Mouse (Mus musculus): ENCODE data around the gene Phf21a.

Phf21a gene

GRCm38 (mm10) chr2:92092817-92093216, at the start of gene Phf21a:
Phf21a (plus strand) TSS chr2:92093117.
- in situ Hi-C loops (cut with MboI, MseI) = no loop called here

GRCm38 (mm10) chr2:92043285-92043684, 49.6 kb upstream of the Phf21a start:
- in situ Hi-C loops (cut with MboI, MseI) = no loop called here

- in situ Hi-C loops (cut with MboI, MseI) = no loop called here
These were observed 45.3 kb upstream of the Phf21a start for GRCm38 (mm10) chr2:92047601-92048000.

- in situ Hi-C loops (cut with MboI, MseI) = no loop called here
These were observed 44.8 kb upstream of the Phf21a start for GRCm38 (mm10) chr2:92048034-92048690.

- in situ Hi-C loops (cut with MboI, MseI) = loop anchor here in 1 of 2 experiments (10.0 to 25.0 kb wide), 2 partner anchors 57 to 1385 kb away; no protein-coding TSS in a partner anchor
These were observed 40.7 kb upstream of the Phf21a start for GRCm38 (mm10) chr2:92052188-92052587.

GRCm38 (mm10) chr2:92052754-92053153, 40.2 kb upstream of the Phf21a start:
- in situ Hi-C loops (cut with MboI, MseI) = loop anchor here in 1 of 2 experiments (10.0 to 25.0 kb wide), 2 partner anchors 58 to 1385 kb away; no protein-coding TSS in a partner anchor

GRCm38 (mm10) chr2:92055101-92055813, 37.7 kb upstream of the Phf21a start:
- in situ Hi-C loops (cut with MboI, MseI) = loop anchor here (5.0 to 25.0 kb wide), 3 partner anchors 60 to 1382 kb away; no protein-coding TSS in a partner anchor

- in situ Hi-C loops (cut with MboI, MseI) = loop anchor here (5.0 to 25.0 kb wide), 3 partner anchors 61 to 1381 kb away; no protein-coding TSS in a partner anchor
These were observed 37.1 kb upstream of the Phf21a start for GRCm38 (mm10) chr2:92055831-92056236.

- in situ Hi-C loops (cut with MboI, MseI) = loop anchor here (5.0 to 25.0 kb wide), 3 partner anchors 62 to 1381 kb away; no protein-coding TSS in a partner anchor
These were observed 36.2 kb upstream of the Phf21a start for GRCm38 (mm10) chr2:92056760-92057159.

GRCm38 (mm10) chr2:92058469-92058868, 34.4 kb upstream of the Phf21a start:
- in situ Hi-C loops (cut with MboI, MseI) = loop anchor here (5.0 to 25.0 kb wide), 3 partner anchors 64 to 1379 kb away; no protein-coding TSS in a partner anchor

- in situ Hi-C loops (cut with MboI, MseI) = loop anchor here (5.0 to 25.0 kb wide), 3 partner anchors 64 to 1378 kb away; no protein-coding TSS in a partner anchor
These were observed 34.0 kb upstream of the Phf21a start for GRCm38 (mm10) chr2:92058936-92059335.

- in situ Hi-C loops (cut with MboI, MseI) = loop anchor here (5.0 to 25.0 kb wide), 3 partner anchors 65 to 1378 kb away; no protein-coding TSS in a partner anchor
These were observed 33.3 kb upstream of the Phf21a start for GRCm38 (mm10) chr2:92059481-92060220.

- in situ Hi-C loops (cut with MboI, MseI) = loop anchor here in 1 of 2 experiments (25.0 kb wide), 1 partner anchor 1377 kb away; no protein-coding TSS in a partner anchor
These were observed 32.6 kb upstream of the Phf21a start for GRCm38 (mm10) chr2:92060291-92060690.

- in situ Hi-C loops (cut with MboI, MseI) = loop anchor here in 1 of 2 experiments (25.0 kb wide), 1 partner anchor 1376 kb away; no protein-coding TSS in a partner anchor
These were observed 31.6 kb upstream of the Phf21a start for GRCm38 (mm10) chr2:92061337-92061736.

GRCm38 (mm10) chr2:92063106-92063505, 29.8 kb upstream of the Phf21a start:
- in situ Hi-C loops (cut with MboI, MseI) = loop anchor here in 1 of 2 experiments (25.0 kb wide), 1 partner anchor 1374 kb away; no protein-coding TSS in a partner anchor

GRCm38 (mm10) chr2:92065269-92065888, 27.5 kb upstream of the Phf21a start:
- in situ Hi-C loops (cut with MboI, MseI) = loop anchor here in 1 of 2 experiments (25.0 kb wide), 1 partner anchor 1372 kb away; no protein-coding TSS in a partner anchor

- in situ Hi-C loops (cut with MboI, MseI) = loop anchor here in 1 of 2 experiments (25.0 kb wide), 1 partner anchor 1371 kb away; no protein-coding TSS in a partner anchor
These were observed 27.0 kb upstream of the Phf21a start for GRCm38 (mm10) chr2:92065938-92066337.

GRCm38 (mm10) chr2:92066899-92067298, 26.0 kb upstream of the Phf21a start:
- in situ Hi-C loops (cut with MboI, MseI) = loop anchor here in 1 of 2 experiments (25.0 kb wide), 1 partner anchor 1370 kb away; no protein-coding TSS in a partner anchor

- in situ Hi-C loops (cut with MboI, MseI) = loop anchor here in 1 of 2 experiments (25.0 kb wide), 1 partner anchor 1370 kb away; no protein-coding TSS in a partner anchor
These were observed 25.3 kb upstream of the Phf21a start for GRCm38 (mm10) chr2:92067600-92067999.

- in situ Hi-C loops (cut with MboI, MseI) = loop anchor here in 1 of 2 experiments (25.0 kb wide), 1 partner anchor 1368 kb away; no protein-coding TSS in a partner anchor
These were observed 23.3 kb upstream of the Phf21a start for GRCm38 (mm10) chr2:92069630-92070029.
